Mouse (Mus musculus): Measurements from ENCODE around the gene Gstm6.

GRCm38 (mm10) chr3:107953328-107953755 is 9.8 kb upstream of the Gstm6 start:
- TF ChIP-seq CTCF (IDR thresholded peaks at IDR 0.05; ENCODE audit: low read depth, low read length), result peak; percentile 98
- no peak for TF ChIP-seq POLR2A (IDR thresholded peaks at IDR 0.05; ENCODE audit: insufficient read depth, low read length)
